Mouse (Mus musculus) spleen, postnatal 36 days (tissue): ENCODE data around the gene Tmc6.
A peak's percentile ranks its signal among the peaks of the same experiment; 100 is the strongest.

Source experiments
- DNase-seq, 2 experiments: peaks; one replicate each; pipeline ENCODE4 v3.0.0; 2022; ENCODE audit warnings: low spot score in 2 of 2, mixed read lengths in 1 of 2

Tmc6 gene

DNA sequence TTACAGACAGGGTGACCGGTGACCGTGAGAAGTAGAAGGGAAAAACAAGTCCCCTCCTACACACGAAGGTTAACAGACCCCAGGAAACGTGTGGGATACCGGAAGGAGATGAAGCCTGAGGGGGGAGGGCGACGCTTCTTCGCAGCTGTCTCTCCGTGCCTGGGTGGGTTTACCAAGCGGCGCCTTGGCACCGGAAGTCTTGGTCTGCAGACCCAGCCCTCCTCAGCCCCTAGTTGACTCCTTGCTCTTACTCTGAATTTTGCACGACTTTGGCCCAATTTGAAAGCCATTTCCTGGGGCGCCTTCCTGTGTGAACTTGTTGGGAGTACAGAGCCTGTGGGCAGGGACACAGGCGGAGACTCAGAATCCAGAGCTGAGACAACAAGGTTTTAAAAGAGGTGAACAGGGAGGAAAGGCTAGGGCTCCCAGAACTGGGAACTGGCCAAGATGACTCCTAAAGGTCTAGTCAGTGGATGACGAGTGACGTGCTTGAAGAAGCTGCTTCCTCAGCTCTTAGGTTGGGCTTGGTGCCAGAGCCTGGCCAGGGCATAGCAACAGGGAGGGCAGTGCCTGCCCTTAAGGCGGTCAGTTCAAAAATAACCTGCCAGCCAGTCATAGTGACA is 688 bp downstream of the Tmc6 start:
- peak; percentile 81 to 84 for DNase-seq

DNA sequence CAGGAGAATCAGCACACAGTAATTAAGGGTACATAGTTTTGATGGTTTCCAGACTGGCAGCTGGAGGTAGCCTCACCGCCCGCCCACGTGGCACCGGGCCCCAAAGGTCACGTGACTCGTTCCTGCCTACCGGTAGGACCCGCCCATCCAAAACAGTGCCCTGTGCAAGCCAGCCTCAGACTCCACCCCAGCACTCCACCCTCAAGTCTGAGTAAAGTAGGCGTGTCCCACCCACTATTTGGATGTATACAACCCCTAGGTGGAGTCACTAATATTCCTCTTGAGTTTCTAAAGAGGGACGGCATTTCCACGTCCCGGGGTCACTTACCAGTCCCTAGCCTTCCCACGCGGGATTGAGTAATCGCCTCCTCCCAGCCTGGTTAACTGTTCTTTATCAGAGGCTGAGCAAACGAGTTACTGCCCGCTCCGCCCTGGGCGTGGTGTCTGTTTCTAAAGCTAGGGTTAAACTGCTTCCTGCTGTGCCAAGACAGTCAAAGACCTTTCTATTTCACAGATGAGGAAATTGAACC is 1.4 kb downstream of the Tmc6 start:
- DNase-seq, result peak; percentile 98

DNA sequence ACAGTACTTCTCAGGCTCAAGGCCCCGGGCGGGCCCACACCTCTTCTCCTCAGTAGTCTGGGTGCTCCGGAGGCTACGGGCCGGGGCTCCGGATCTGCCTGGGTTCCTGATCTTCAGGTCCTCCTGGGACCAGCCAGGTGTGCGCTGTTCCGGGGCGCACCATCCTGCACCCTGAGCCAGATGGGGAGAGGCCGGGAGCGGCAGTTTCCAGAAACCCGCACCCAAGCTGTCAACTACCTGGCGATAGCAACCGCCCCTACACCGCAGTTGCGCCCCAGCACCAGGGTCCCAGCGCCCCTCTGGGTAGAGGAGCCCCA is 1.8 kb downstream of the Tmc6 start:
- no peak for DNase-seq

DNA sequence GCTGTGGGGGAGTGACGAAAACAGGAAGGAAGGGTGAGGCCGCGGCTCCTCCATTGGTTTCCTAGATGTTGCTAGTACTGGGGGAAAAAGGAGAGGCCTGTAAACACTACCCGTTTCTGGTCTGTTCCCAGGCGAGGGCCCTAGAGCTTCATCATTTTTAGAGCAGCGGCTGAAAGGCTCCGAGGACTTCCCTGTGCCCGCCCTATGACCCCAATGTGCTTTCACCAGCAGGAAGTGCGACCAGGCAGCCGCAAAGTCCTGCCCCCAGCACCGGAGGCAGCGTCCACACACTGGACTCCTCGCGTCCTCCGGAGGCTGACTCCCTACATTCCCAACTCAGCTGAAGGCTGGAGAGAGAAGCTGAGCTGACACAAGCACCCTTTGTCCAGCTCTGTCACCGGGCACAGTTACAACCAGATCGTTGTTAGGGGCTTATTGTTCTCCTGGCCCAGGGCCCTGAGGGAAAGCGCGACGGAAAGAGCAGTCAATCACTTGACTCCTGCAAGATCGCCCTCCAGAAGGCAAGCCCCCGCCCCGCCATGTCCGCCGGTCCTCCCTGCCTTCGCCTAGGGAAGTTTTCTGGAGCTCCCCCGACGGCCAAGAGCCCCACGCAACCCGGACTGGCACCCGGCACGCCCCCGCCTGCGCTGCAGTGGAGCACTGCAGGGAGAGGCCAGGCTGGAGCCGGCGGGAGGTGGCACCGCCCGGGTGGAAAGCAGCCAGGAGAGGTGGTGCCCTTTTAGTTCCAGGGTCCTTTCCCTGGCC is 2.4 kb downstream of the Tmc6 start:
- peak; percentile 79 to 82 for DNase-seq

DNA sequence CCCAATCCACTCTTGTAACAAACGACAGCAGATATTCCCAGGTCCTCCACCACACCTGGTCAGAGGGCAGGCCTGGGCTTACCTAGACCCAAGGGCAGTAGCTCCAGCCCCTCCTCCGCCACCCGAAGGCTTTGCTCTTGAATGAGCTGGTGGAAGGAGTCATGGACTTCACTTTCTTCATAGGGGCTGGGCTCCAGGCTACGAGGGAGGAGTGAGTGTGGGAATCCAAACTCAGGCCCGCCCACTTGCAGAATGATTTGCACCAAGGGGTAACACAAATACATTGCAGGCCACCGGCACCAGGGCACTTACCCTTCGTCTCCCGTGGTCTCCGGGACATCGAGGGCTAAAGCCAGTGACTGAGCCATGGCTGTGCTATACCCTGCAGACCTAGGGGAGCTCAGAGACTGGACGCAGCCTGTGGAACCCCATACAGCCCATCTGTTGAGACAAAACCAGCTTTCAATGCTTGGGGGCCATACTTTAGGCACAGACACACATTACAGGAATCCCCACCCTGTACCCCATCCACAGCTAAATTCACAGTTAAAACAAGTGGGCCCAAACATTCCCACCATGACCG is 3.1 kb downstream of the Tmc6 start:
- peak; percentile 36 to 62 for DNase-seq

DNA sequence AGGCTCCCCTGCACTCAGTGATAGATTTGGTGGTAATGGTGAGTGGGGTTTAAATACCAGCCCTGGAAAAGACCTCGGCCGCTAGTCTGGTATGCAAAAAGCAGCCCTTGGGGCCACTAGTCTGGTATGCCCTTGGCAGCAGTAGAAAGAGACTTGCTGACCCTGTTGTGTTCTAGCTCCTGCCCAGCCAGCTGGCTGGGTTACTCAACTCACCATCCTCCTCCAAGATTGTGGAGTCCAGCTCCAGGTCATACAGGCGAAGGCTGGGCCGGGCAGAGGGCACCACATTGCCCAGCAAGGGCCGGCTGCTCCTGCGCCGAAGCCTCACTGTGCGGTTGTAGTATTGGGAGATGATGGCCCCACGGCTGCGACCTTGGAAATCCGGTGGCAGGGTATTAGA is 4.0 kb downstream of the Tmc6 start:
- no peak for DNase-seq

DNA sequence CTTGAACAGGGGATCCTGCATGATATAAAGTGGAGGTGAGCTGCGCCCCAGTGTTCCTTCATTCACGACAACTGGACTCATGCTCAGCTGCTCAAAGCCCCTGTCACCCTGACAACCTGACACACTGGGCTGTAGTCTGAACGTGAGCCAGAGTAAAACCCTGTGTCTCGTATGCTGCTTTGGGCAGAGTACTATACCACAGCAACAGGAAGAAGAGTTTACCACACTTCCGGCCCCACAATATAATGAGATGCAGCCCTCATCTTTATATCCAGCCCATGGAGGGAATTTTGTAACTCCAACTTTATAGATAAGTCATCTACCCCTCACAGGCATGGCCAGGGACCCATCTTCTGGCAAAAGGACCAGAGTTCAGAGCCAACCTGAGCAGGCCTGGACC is 4.9 kb downstream of the Tmc6 start:
- DNase-seq, result no peak

DNA sequence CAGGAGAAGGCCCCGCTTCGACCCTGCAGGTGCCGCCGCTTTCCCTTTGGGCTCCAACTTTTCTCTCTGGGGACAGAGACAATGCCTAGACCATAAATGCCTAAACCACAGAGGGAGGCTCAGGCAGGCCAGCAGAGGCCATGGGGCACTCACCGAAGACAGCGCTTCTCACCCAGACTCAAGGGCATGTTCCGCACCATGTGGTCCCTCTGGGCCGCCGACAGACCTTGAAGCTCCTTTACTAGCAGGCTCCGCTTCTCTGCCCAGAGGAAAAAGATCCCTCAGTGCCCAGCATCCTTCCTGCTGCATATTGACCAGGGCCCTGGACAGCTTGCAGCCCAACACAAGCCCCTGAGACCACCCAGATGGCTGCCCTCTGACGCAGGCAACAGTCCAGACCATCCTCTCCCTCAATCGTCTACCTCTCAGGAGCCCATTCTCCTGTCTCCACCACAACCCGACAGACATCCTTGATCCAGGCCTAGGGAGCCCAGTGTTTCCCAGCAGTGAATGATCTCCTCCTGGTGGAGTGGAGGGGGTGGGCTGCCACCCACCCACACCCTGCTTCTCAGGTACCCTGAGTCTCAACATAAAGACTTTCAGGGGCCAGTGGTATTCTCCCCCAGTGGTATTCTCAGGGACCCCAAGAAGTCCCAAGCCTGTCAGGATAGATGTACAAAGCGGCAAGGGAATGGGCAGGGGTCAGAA is 5.8 kb downstream of the Tmc6 start:
- DNase-seq, result no peak

DNA sequence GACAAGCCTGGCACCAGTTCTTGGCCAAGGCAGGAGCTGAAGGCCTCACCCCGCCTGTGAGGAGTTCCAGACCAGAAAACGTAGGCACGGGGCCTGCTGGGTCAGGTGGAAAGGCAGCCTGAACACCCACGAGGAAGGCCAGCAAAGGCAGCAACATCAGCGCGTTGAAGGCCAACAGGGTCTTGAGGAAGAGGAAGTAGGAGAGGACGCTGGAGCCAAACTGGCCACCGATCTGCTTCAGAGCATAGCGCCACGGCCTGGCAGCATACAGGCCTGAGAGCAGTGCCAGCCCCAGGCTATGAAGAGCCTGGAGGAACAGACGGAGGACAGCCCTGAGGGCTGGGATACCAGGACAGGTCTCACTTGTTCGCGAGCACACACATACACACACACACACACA is 6.5 kb downstream of the Tmc6 start:
- DNase-seq, result no peak

DNA sequence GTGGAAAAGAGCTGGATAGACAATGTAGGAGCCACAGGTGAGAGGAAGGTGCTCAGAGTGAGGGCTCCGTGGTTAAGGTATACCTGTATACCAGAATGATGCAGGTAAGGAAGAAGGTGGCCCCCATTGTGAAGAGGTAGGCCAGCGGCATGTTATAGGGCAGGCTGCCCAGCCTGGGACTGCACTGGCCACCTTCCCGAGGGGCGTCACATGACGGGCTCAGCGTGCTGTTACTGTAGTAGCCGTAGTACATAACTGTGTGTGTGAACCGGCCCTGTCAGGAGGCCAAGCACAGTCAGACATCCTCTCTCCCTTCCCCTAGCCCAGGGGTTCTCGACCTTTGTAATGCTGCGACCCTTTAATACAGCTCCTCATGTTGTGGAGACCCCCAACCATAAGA is 7.1 kb downstream of the Tmc6 start:
- DNase-seq, result no peak

DNA sequence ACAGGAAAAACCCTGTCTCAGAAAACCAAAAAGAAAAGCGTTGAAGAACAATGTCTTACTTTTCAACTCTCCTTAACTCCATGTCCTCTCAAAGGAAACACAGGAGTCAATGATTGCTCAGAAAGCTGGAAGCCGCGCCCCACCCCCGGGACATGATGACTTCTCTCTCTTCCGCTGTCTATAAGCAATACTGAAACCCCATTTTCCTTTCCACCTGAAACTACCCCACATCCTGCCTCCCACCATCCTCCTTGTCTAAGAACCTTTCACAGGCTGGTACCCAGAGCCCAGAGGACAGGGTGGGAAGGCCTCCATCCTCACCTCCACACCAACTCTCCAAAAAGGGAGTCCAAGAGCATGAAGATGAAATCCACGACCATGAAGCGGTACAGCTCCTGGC is 9.6 kb downstream of the Tmc6 start:
- DNase-seq, result no peak

DNA sequence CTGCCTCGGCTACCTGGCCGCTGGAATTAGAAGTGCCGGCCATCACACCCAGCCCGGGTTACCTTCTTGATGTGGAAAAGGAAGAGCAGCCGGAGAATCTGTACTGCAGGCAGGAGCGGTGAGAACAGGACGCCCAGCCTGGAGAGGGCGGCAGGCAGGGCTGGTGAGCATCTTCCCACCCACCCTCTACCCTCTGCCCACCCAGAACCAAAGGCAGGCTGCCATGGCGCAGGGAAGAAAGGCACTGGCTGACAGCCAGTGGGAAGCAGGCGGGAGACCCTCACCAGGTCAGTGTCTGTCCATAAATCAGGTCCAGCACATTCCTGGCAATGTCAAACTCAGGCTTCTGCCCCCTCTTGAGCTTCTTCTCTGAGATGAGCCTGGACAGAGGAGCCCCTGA is 11.6 kb downstream of the Tmc6 start:
- no peak for DNase-seq

DNA sequence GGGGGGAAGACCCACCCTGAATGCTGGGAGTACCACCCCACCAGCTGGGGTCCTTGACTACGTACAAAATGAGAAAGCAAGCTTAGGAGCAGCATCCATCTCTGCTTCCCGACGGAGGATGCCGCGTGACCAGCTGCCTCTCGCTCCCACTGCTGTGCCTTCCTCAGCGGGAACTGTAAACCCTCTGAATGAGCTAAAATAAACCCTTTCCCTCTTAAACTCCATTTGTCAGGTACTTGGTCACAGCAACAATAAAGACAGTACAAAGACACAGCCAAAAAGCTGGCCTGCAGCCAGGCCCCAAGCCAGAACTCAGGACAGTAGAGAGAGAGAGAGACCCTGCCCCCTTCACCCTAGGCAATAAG is 12.3 kb downstream of the Tmc6 start:
- DNase-seq, result no peak

DNA sequence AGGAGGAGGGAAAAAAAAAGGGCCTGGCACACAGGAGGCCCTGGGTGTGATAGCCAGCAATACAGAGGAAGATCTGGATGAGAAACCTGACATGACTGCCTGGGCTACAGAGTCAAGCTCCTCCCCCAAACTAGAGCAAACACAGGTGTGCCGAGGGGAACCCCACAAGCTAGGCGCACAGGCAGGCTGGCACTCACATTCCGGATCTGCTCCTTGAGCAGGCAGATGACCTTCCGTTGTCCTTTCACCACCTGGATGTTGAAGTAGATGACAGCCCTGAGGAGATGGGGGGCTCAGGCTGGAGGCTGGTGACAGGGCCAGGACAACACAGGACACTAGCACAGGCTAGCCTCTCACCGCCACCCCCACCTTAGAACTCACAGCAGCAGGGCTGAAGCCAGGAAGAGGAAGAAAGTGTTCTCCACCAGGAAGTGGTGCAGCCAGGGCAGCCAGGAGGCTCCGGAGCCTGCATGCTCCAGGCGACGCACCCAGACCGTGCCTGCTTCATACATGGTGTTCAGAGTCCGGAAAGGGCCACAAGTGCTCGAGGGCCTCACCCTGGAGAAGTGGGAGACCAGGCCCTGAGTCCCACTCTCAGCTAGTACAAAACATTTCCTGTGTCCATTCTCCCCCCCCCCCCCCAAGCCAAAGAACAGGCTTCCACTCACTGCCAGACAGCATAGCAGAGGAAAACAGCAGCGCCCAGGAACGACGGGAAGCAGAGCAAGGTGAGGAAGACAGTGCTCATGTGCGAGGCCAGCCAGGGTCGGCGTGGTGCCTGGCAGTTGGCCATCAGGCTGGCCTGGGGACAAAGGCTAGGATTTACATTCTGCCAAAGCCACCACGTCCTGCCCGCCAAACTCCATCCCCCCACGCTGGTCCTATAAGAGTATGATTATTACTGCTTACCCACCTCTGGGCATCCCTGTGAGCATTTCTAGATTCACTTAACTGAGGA is 13.0 kb downstream of the Tmc6 start:
- DNase-seq, result no peak

DNA sequence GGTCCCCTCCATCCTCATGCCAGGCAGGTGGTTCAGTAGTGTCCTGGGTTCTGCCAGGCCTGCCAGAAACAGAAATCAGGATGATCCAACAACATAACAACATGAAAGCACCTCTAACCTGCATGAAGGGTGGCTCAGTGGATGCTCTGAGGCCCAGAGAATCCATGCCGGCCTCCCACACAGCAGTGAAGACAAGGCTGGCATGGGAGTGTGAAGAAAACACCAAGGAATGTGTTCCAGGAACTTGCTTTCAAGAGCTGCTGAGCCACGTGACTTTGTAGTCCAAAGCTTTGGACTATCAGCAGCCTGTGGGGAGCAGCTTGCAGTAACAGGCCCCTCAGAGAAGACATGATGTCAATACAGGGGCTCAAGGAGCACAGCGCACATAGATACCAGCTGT is 15.7 kb downstream of the Tmc6 start:
- DNase-seq, result no peak

DNA sequence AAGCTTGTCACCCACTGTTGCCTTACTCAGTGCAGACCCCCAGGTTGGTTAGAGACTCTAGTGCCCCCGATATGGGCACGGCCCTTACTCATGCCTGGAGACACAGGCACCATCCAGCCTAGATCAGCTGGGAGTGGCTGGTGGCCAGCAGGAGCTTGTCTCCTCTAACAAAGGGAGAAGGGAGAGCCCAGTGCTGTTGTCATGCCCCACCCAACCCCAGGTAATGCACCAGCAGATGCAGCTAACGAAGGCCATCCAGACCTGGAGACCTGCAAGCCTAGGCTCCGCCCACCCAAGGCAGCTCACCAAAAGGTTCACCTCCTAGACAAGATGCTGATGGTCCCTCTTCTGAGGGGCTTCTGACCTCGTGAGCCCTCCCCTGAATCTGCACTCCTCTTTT is 16.6 kb downstream of the Tmc6 start:
- DNase-seq, result no peak

DNA sequence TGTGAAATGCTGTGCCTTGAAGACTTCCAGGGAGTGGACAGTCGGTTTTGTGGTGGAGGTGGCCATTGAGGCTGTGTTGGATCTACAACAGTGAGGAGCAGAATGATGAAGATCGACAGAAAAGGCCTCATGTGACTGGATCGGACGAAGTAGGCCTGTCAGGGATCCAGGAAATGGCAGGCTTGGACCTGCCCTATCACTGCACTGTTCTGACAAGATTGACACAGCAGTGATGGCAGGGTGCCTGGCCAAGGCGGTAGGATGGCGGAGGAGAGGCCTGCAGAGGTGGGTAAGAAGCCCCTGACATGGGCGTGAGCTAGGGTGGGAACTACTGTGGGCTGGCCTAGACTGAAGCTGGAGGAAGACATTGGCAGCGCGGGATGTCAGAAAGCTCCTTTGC is 17.7 kb downstream of the Tmc6 start:
- no peak for DNase-seq

DNA sequence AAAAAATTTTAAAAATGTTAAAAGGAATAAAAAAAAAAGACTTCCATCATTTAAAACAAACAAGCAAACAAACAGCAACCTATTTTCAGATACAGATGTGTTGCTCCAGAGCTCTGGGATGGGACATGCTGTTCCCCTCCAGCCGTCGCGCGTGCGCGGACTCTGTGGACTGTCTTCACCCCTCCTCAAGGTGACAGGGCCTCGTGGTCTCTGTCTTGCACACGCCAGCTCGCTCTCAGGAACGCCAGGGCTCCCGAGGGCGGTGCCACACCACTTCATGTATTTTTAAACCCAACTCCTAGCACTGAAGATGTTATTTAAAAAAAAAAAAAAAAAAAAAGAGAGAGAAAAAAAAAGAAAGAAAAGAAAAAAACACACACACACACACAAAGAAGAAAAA is 19.8 kb downstream of the Tmc6 start:
- no peak for DNase-seq

DNA sequence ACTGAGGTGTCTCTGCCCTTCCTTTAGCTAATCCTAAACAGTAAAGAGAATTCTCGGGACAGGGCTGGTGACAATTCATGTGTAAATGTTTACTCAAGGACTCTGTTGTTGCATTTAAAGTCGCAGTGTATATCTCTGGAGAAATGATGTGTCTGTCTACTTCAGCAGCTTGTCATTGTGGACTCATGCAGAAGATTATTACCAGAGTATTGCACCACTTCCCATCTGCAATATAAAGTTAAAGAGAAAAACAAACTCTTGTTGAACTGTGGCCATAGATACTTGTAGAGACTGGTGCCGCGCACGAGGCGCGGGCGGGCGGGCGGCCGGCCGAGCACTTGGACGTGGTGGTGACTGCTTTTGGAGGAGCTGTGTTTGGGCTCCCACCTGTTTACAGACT is 20.2 kb downstream of the Tmc6 start:
- DNase-seq, result no peak

DNA sequence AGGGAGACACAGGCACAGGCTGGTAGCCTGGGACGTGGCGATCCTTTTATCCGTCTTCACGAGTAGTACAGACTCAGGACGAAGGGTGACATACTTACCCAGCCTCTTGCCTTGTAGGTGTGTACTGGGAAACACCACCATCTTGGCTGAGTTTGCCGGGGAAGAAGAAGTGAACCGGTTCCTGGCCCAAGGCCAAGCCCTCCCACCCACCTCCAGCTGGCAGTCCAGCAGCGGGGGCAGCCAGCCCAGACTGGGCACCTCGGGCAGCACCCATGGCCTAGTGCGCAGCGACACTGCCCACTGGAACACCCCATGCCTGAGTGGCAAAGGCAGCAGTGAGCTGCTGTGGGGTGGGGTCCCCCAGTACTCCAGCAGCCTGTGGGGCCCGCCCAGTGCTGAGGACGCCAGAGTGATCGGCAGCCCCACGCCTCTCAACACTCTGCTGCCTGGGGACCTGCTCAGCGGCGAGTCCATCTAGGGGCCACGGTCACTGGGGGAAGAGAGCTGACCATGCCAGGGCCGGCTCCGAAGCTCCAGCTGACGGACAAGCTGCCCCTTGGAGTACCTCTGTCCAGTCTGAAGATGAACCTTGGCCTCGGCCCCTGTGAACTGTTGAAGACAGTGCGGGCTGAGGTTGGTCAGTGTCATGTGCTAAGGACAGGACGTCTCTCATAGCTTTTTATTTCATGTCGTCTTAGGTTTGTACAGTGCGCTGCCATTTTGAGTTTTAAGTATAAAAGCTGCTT is 21.5 kb downstream of the Tmc6 start:
- no peak for DNase-seq

DNA sequence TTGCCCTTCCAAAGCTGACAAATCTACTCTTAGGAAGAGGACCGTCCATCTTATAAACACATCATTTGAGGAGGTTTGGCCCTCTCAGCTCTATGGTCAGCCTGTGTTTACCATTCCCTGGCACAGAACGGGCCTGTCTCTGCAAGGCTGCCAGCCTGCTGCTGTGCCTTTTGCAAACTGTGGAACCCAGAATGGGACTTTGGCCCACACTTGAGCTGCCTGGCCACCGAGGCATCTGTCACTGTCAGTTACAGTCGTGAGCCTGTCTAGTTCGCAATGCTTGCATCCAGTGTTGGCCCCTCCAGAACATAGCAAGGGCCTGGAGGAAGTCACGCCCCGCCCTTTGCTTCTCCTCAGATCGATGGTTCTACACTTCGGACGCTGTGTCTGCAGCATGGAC is 22.7 kb downstream of the Tmc6 start:
- DNase-seq, result no peak
